Mouse (Mus musculus): ENCODE measurements around the gene Ppp2r5d. TPM values are rescaled to one million over a fixed set of nuclear protein-coding genes. Genes with fewer than 3 reads are reported as not detected.

Gene Ppp2r5d
- total and polyA plus RNA-seq, 2 experiments from 2014 or later, result 94.1 to 128 TPM

- Histone ChIP-seq H3K36me3 (ENCODE audit: insufficient read depth, low read length) (peaks cover 23% of the 10 kb centered on the region), H3K4me1 (ENCODE audit: insufficient read depth, low read length) (peaks cover 7% of the 10 kb centered on the region), H3K27me3 (ENCODE audit: insufficient read depth, low read length) (no peaks in the 10 kb centered on the region), H3K9ac (replicated peaks; ENCODE audit: low read length, poor library complexity, severe bottlenecking) (no peak overlapping the region), H3K9me3 (ENCODE audit: low read length) (no peaks in the 10 kb centered on the region), H3K4me3 (ENCODE audit: low read depth, low read length) (no peak overlapping the region), H3K27ac (ENCODE audit: low read depth, low read length) (no peak overlapping the region), H3K4me2 (ENCODE audit: low read depth, low read length, poor library complexity, severe bottlenecking) (no peak overlapping the region)
- no peak for ATAC-seq (ENCODE audit: low FRiP score)
- DNase-seq (ENCODE audit: low spot score), result no peak
- 89% methylated on average over 9 of the region's 9 CpGs for WGBS
- no peak for TF ChIP-seq CTCF (IDR thresholded peaks at IDR 0.05)
Measured at GRCm38 (mm10) chr17:46713849-46714248, 8.9 kb upstream of the Ppp2r5d start.

- WGBS, result 76% methylated on average over 7 of the region's 7 CpGs
- ATAC-seq (ENCODE audit: low FRiP score), result no peak
Measured at GRCm38 (mm10) chr17:46712442-46712841, 7.5 kb upstream of the Ppp2r5d start.

GRCm38 (mm10) chr17:46711612-46712271, 6.8 kb upstream of the Ppp2r5d start:
- TF ChIP-seq CTCF (IDR thresholded peaks at IDR 0.05), result no peak
- Histone ChIP-seq H3K9me3 (ENCODE audit: low read length) (no peaks in the 10 kb centered on the region), H3K9ac (replicated peaks; ENCODE audit: low read length, poor library complexity, severe bottlenecking) (peak overlapping the region; percentile 89), H3K27me3 (ENCODE audit: insufficient read depth, low read length) (no peaks in the 10 kb centered on the region), H3K4me1 (ENCODE audit: insufficient read depth, low read length) (peaks cover 7% of the 10 kb centered on the region), H3K36me3 (ENCODE audit: insufficient read depth, low read length) (peaks cover 21% of the 10 kb centered on the region), H3K4me3 (ENCODE audit: low read depth, low read length) (peak overlapping the region; percentile 97), H3K4me2 (ENCODE audit: low read depth, low read length, poor library complexity, severe bottlenecking) (peak overlapping the region; percentile 100), H3K27ac (ENCODE audit: low read depth, low read length) (peak overlapping the region; percentile 77)
- DNase-seq (ENCODE audit: low spot score), result no peak
- ATAC-seq (ENCODE audit: low FRiP score), result peak; percentile 50
- WGBS, result under 1% methylated on average over 66 of the region's 76 CpGs

More at GRCm38 (mm10) chr17:46712442-46712841, 7.5 kb upstream of the Ppp2r5d start:
- Histone ChIP-seq H3K4me3 (ENCODE audit: low read depth, low read length) (peak overlapping the region; percentile 97), H3K9me3 (ENCODE audit: low read length) (no peaks in the 10 kb centered on the region), H3K9ac (replicated peaks; ENCODE audit: low read length, poor library complexity, severe bottlenecking) (peak overlapping the region; percentile 89), H3K36me3 (ENCODE audit: insufficient read depth, low read length) (peaks cover 23% of the 10 kb centered on the region), H3K4me2 (ENCODE audit: low read depth, low read length, poor library complexity, severe bottlenecking) (peak overlapping the region; percentile 100), H3K4me1 (ENCODE audit: insufficient read depth, low read length) (peaks cover 7% of the 10 kb centered on the region), H3K27ac (ENCODE audit: low read depth, low read length) (no peak overlapping the region), H3K27me3 (ENCODE audit: insufficient read depth, low read length) (no peaks in the 10 kb centered on the region)
- TF ChIP-seq CTCF (IDR thresholded peaks at IDR 0.05), result no peak
- no peak for DNase-seq (ENCODE audit: low spot score)

- Histone ChIP-seq H3K9ac (replicated peaks; ENCODE audit: low read length, poor library complexity, severe bottlenecking) (peak within 1 kb of the TSS; percentile 89), H3K4me3 (ENCODE audit: low read depth, low read length) (peak within 1 kb of the TSS; percentile 97), H3K9me3 (ENCODE audit: low read length) (no peaks in the 10 kb centered on the region), H3K27ac (ENCODE audit: low read depth, low read length) (peak within 1 kb of the TSS; percentile 77), H3K36me3 (ENCODE audit: insufficient read depth, low read length) (peaks cover 16% of the 10 kb centered on the region), H3K4me2 (ENCODE audit: low read depth, low read length, poor library complexity, severe bottlenecking) (peak within 1 kb of the TSS; percentile 100), H3K27me3 (ENCODE audit: insufficient read depth, low read length) (no peaks in the 10 kb centered on the region), H3K4me1 (ENCODE audit: insufficient read depth, low read length) (peaks cover 9% of the 10 kb centered on the region)
- peak; percentile 42 for TF ChIP-seq CTCF (IDR thresholded peaks at IDR 0.05)
- DNase-seq (ENCODE audit: low spot score) (peak; percentile 96), ATAC-seq (ENCODE audit: low FRiP score) (peak; percentile 92)
- 7% methylated on average over 35 of the region's 36 CpGs for WGBS
Measured at GRCm38 (mm10) chr17:46710959-46711597, 6.2 kb upstream of the Ppp2r5d start, which contains the start of gene Pex6. Pex6 (plus strand) TSS chr17:46711463.

DNA sequence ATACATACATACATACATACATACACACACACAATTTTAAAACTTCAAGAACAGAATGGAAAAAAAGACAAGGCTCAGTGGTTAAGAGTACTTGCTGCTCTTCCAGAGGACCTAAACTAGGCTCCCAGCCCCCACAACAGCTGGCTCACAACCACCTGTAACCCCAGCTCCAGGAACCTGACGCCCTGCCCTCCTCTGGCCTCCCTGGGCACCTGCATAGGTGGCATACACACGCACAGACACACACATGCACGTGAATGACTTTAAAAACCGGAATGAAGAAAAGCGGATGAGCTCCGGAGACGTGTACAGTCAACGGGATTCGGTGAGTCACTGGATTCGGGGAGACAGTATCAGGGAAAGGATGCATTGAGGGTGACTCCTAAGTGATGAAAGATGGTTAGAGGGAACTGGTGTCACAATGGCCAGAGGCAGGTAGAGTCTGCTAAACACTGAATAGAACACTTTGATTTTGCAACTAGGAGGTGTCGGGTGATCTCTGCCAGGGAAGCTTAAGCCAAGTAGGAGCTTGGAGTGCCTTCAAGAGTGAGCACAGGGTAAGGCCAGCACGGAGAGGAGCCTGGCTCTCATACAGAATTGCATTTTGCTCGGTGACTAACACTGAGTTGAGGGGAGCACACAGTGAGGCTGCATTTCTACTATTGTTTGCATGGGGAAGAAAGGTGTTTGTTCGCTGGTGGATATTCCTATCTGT, 1.6 kb upstream of the Ppp2r5d start:
- H3K9me3 ChIP-seq (ENCODE audit: low read length), result no peaks in the 10 kb centered on the region
- 94% methylated on average over 14 of the region's 14 CpGs for WGBS
- H3K4me2 ChIP-seq (ENCODE audit: low read depth, low read length, poor library complexity, severe bottlenecking), result no peak overlapping the region
- no peak overlapping the region for H3K9ac ChIP-seq (replicated peaks; ENCODE audit: low read length, poor library complexity, severe bottlenecking)
- peaks cover 17% of the 10 kb centered on the region for H3K4me1 ChIP-seq (ENCODE audit: insufficient read depth, low read length)
- H3K4me3 ChIP-seq (ENCODE audit: low read depth, low read length), result no peak overlapping the region
- H3K27ac ChIP-seq (ENCODE audit: low read depth, low read length), result no peak overlapping the region
- DNase-seq (ENCODE audit: low spot score) (no peak), ATAC-seq (ENCODE audit: low FRiP score) (no peak)
- H3K27me3 ChIP-seq (ENCODE audit: insufficient read depth, low read length), result no peaks in the 10 kb centered on the region
- no peak for TF ChIP-seq CTCF (IDR thresholded peaks at IDR 0.05)
- H3K36me3 ChIP-seq (ENCODE audit: insufficient read depth, low read length), result no peaks in the 10 kb centered on the region

Data from midbrain, postnatal 0 days (tissue).